Mouse (Mus musculus) megakaryocyte progenitor cell, adult 5-6 weeks (primary cell): ENCODE data around the gene Mrps36. TPM values are rescaled to one million over a fixed set of nuclear protein-coding genes. Genes with fewer than 3 reads are reported as not detected.
A peak's percentile ranks its signal among the peaks of the same experiment; 100 is the strongest.
"Not testable (repeated sequence)": the region's sequence is repeated elsewhere in the genome, so short reads cannot be mapped to it uniquely, and the experiment has no call there.

ENCODE experiments used
- ATAC-seq: replicated peaks from 2 replicates; pipeline ENCODE4 v1.8.0; 2016; ENCODE audit warnings: mild to moderate bottlenecking, moderate TSS enrichment, inconsistent platforms; ENCODE audit not compliant: poor library complexity
- total RNA-seq, 2 experiments: library from RNA; stranded (forward) in 1 of 2; stranded (reverse) in 1 of 2; fragments of 157-497, 149-512 nt in 1 of 2; fragments of 200-1000 nt in 1 of 2; gene quantifications; 2 replicates each; pipeline versions ENCODE4 v1.2.3 to v1.2.4; 2015 to 2017

Mrps36 gene
- total RNA-seq (2015): 86.2 and 90.4 TPM in 2 replicates
- total RNA-seq (2017): 73.0 and 75.8 TPM in 2 replicates

- peak; percentile 88 for ATAC-seq
Observed at GRCm38 (mm10) chr13:100744036-100744744, at the start of gene Mrps36. Gene Mrps36 (minus strand): TSS chr13:100744659.

- ATAC-seq: no peak
Observed at GRCm38 (mm10) chr13:100789083-100789482, 44.6 kb upstream of the Mrps36 start.

GRCm38 (mm10) chr13:100788057-100788456 is 43.6 kb upstream of the Mrps36 start:
- not testable (repeated sequence) for ATAC-seq

GRCm38 (mm10) chr13:100787316-100788010 is 43.0 kb upstream of the Mrps36 start:
- no peak for ATAC-seq

GRCm38 (mm10) chr13:100786414-100786867 is 42.0 kb upstream of the Mrps36 start, which contains the start of gene Ccnb1:
Gene Ccnb1 (minus strand): TSS chr13:100786570.
- ATAC-seq: peak; percentile 95

- ATAC-seq: peak; percentile 44
Observed at GRCm38 (mm10) chr13:100785806-100786413, 41.5 kb upstream of the Mrps36 start.

GRCm38 (mm10) chr13:100777491-100777890 is 33.0 kb upstream of the Mrps36 start:
- ATAC-seq: peak; percentile 76

GRCm38 (mm10) chr13:100776710-100777109 is 32.3 kb upstream of the Mrps36 start:
- ATAC-seq: no peak

GRCm38 (mm10) chr13:100776056-100776419 is 31.6 kb upstream of the Mrps36 start:
- no peak for ATAC-seq

GRCm38 (mm10) chr13:100775252-100776055 is 31.0 kb upstream of the Mrps36 start, which contains the start of gene Cenph:
Gene Cenph (minus strand): TSS chr13:100775899.
- ATAC-seq: peak; percentile 84

- no peak for ATAC-seq
Observed at GRCm38 (mm10) chr13:100774704-100775103, 30.2 kb upstream of the Mrps36 start.

GRCm38 (mm10) chr13:100755329-100755728 is 10.9 kb upstream of the Mrps36 start:
- ATAC-seq: 0 out of 2 replicates have a peak, but pooled peaks have one; percentile 22

- no peak for ATAC-seq
Observed at GRCm38 (mm10) chr13:100754186-100754585, 9.7 kb upstream of the Mrps36 start.

- ATAC-seq: no peak
Observed at GRCm38 (mm10) chr13:100753011-100753410, 8.6 kb upstream of the Mrps36 start.

- no peak for ATAC-seq
Observed at GRCm38 (mm10) chr13:100752529-100752928, 8.1 kb upstream of the Mrps36 start.

- ATAC-seq: peak; percentile 2; the same call in 1 of the 2 replicates
Observed at GRCm38 (mm10) chr13:100751402-100751801, 6.9 kb upstream of the Mrps36 start.

- ATAC-seq: peak; percentile 74
Observed at GRCm38 (mm10) chr13:100750799-100751198, 6.3 kb upstream of the Mrps36 start.

- no peak for ATAC-seq
Observed at GRCm38 (mm10) chr13:100748638-100749037, 4.2 kb upstream of the Mrps36 start.

GRCm38 (mm10) chr13:100746090-100746489 is 1.6 kb upstream of the Mrps36 start:
- no peak for ATAC-seq

GRCm38 (mm10) chr13:100743346-100744035 is 968 bp downstream of the Mrps36 start:
- peak; percentile 55 for ATAC-seq
